8 mouse cellular contexts compared by ENCODE assay signal in genomic region chr3:49867951-49868584, GRCm38 (mm10).
DNase-seq lines count a peak whose midpoint lies in the region; ATAC-seq and TF ChIP-seq lines count a peak whose summit lies in the region.

No protein-coding gene starts in this region.

- no peaks in the 10 kb centered on the region for H3K9me3 ChIP-seq in lung, embryonic 14.5 days (ENCODE audit: low read depth, low read length)
- no peaks in the 10 kb centered on the region for H3K9me3 ChIP-seq in hindbrain, embryonic 12.5 days (replicated peaks)
- no peaks in the 10 kb centered on the region for H3K9me3 ChIP-seq in midbrain, embryonic 11.5 days (ENCODE audit: control insufficient read depth, low read length)
- H3K9me3 ChIP-seq in stomach, postnatal 0 days (ENCODE audit: control insufficient read depth, low read length): no peaks in the 10 kb centered on the region

- TF ChIP-seq EP300 in stomach, postnatal 0 days (optimal IDR thresholded peaks at IDR 0.05): no peak

- peaks cover 23% of the 10 kb centered on the region for H3K4me1 ChIP-seq in lung, embryonic 14.5 days (ENCODE audit: insufficient read depth)
- peaks cover 26% of the 10 kb centered on the region for H3K4me1 ChIP-seq in hindbrain, embryonic 12.5 days
- H3K4me1 ChIP-seq in midbrain, embryonic 11.5 days (ENCODE audit: control insufficient read depth, insufficient read depth, low read length): peaks cover 32% of the 10 kb centered on the region
- H3K4me1 ChIP-seq in stomach, postnatal 0 days (replicated peaks; ENCODE audit: control insufficient read depth, insufficient read depth): no peaks in the 10 kb centered on the region

- no peaks in the 10 kb centered on the region for H3K27me3 ChIP-seq in lung, embryonic 14.5 days (ENCODE audit: insufficient read depth, low read length)
- no peaks in the 10 kb centered on the region for H3K27me3 ChIP-seq in hindbrain, embryonic 12.5 days
- no peaks in the 10 kb centered on the region for H3K27me3 ChIP-seq in midbrain, embryonic 11.5 days (ENCODE audit: control insufficient read depth, insufficient read depth, low read length)
- H3K27me3 ChIP-seq in stomach, postnatal 0 days (ENCODE audit: control insufficient read depth, insufficient read depth, low read length): no peaks in the 10 kb centered on the region

- no peak overlapping the region for H3K4me3 ChIP-seq in lung, embryonic 14.5 days (ENCODE audit: low read depth, low read length)
- H3K4me3 ChIP-seq in hindbrain, embryonic 12.5 days: no peak overlapping the region
- no peak overlapping the region for H3K4me3 ChIP-seq in midbrain, embryonic 11.5 days (ENCODE audit: low read depth, low read length)
- no peak overlapping the region for H3K4me3 ChIP-seq in stomach, postnatal 0 days (ENCODE audit: low read depth, low read length)

- peak; percentile 75 for DNase-seq in lung, embryonic 14.5 days
- DNase-seq in lung, adult 18-20 months: no peak
- peak; percentile 92 for DNase-seq in midbrain, embryonic 11.5 days (ENCODE audit: low spot score, missing footprints)
- no peak for DNase-seq in stomach, postnatal 0 days (ENCODE audit: low spot score)
- no peak for DNase-seq in gastrocnemius, postnatal 36 days
- DNase-seq in heart, adult 9 months (ENCODE audit: low spot score in 2 of 2): no peak
- DNase-seq in c-Kit-positive CD71-positive TER-119-positive erythroid progenitor cells, embryonic 14.5 days (ENCODE audit: low spot score): no peak

- peak; percentile 57 for ATAC-seq in lung, embryonic 14.5 days (ENCODE audit: insufficient read depth)
- ATAC-seq in hindbrain, embryonic 12.5 days (ENCODE audit: low FRiP score): peak; percentile 62
- peak; percentile 77 for ATAC-seq in midbrain, embryonic 11.5 days (ENCODE audit: low FRiP score)
- ATAC-seq in stomach, postnatal 0 days (ENCODE audit: low FRiP score, low TSS enrichment): no peak

- H3K27ac ChIP-seq in lung, embryonic 14.5 days (ENCODE audit: low read depth): peak overlapping the region; percentile 87
- H3K27ac ChIP-seq in hindbrain, embryonic 12.5 days: peak overlapping the region; percentile 77
- H3K27ac ChIP-seq in midbrain, embryonic 11.5 days (ENCODE audit: low read depth, low read length): peak overlapping the region; percentile 82
- peak overlapping the region; percentile 59 for H3K27ac ChIP-seq in stomach, postnatal 0 days (replicated peaks)

- no peak for TF ChIP-seq CTCF in lung, embryonic 14.5 days (IDR thresholded peaks at IDR 0.05; ENCODE audit: low read depth)
- no peak for TF ChIP-seq CTCF in stomach, postnatal 0 days (IDR thresholded peaks at IDR 0.05; ENCODE audit: low read depth)

- intact Hi-C loops in gastrocnemius, postnatal 36 days (cut with DNase I): no loop called here

- WGBS in lung, embryonic 14.5 days: 10% methylated on average over 4 of the region's 4 CpGs
- WGBS in hindbrain, embryonic 12.5 days: 9% methylated on average over 4 of the region's 4 CpGs
- 2% methylated on average over 4 of the region's 4 CpGs for WGBS in midbrain, embryonic 11.5 days
- 12% methylated on average over 4 of the region's 4 CpGs for WGBS in stomach, postnatal 0 days

- no peak overlapping the region for H3K4me2 ChIP-seq in lung, embryonic 14.5 days
- H3K4me2 ChIP-seq in hindbrain, embryonic 12.5 days (replicated peaks): no peak overlapping the region
- no peak overlapping the region for H3K4me2 ChIP-seq in midbrain, embryonic 11.5 days
- H3K4me2 ChIP-seq in stomach, postnatal 0 days (replicated peaks; ENCODE audit: low read depth): no peak overlapping the region

- no peaks in the 10 kb centered on the region for H3K36me3 ChIP-seq in lung, embryonic 14.5 days (ENCODE audit: insufficient read depth)
- H3K36me3 ChIP-seq in hindbrain, embryonic 12.5 days: no peaks in the 10 kb centered on the region
- H3K36me3 ChIP-seq in midbrain, embryonic 11.5 days (ENCODE audit: control insufficient read depth, insufficient read depth, low read length): no peaks in the 10 kb centered on the region
- H3K36me3 ChIP-seq in stomach, postnatal 0 days (ENCODE audit: control insufficient read depth, insufficient read depth, low read length): no peaks in the 10 kb centered on the region

- H3K9ac ChIP-seq in lung, embryonic 14.5 days: no peak overlapping the region
- H3K9ac ChIP-seq in hindbrain, embryonic 12.5 days: no peak overlapping the region
- peak overlapping the region; percentile 37; the same call in 1 of the 2 replicates for H3K9ac ChIP-seq in midbrain, embryonic 11.5 days (ENCODE audit: low read length)
- H3K9ac ChIP-seq in stomach, postnatal 0 days (ENCODE audit: low read length): no peak overlapping the region

Comparison
In these comparisons a context has a peak if more than half of its experiments do, and no peak if none do; other contexts are left out.
1. DNase-seq: peak in lung, embryonic 14.5 days (single experiment) and midbrain, embryonic 11.5 days (single experiment); none in lung, adult 18-20 months (0 of 2), stomach, postnatal 0 days (single experiment), gastrocnemius, postnatal 36 days (0 of 2), heart, adult 9 months (0 of 2) and c-Kit-positive CD71-positive TER-119-positive erythroid progenitor cells, embryonic 14.5 days (single experiment).
2. Peak in every context shown above with its lines, with median percentiles within 50 percentile points of each other: H3K27ac ChIP-seq.